Mouse (Mus musculus) heart, postnatal 0 days (tissue): ENCODE data around the gene Lasp1.

ENCODE experiments used
- CTCF ChIP-seq: IDR thresholded peaks from 2 replicates; pipeline ENCODE4 v1.5.1; 2016; ENCODE audit warnings: antibody characterized with exemption, control low read depth, low read depth
- EP300 ChIP-seq: IDR thresholded peaks from 2 replicates; pipeline ENCODE4 v1.6.1; 2016; ENCODE audit warnings: antibody characterized with exemption, low read depth

GRCm38 (mm10) chr11:97850367-97850766, 51.6 kb downstream of the Lasp1 start:
- no peak for TF ChIP-seq CTCF
- TF ChIP-seq EP300: no peak
